Mouse (Mus musculus): Measurements from ENCODE around the gene Nxph1.

Nxph1 gene

DNA sequence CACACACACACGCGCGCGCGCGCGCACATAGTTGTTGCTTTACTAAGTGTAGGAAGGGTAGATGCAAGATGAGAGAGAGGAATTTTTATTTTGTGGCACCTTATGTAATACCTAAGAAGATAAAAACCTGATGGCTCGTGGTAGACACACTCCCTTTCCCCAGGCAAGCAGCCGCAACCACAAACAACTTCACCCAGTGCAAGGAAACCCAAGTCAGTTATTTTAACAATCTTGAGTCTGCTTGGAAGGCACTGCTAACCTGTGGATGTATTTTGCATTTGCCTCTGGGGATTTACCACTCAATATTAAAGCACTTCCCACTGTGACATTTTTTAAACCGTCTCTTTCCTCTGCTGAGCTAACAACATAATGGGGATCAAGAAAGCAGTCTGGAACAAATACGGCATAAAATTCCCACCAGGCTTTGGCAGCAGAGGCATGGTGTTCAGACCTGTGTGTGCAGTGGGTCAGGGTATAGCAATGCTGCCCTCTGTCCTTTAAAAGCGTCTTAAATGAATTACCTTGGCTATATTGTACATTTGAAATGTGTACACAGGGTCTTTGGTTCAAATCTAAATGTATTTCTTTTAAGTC, 176.2 kb downstream of the Nxph1 start:
- no peak for DNase-seq (ENCODE audit: low spot score in 2 of 2)

DNA sequence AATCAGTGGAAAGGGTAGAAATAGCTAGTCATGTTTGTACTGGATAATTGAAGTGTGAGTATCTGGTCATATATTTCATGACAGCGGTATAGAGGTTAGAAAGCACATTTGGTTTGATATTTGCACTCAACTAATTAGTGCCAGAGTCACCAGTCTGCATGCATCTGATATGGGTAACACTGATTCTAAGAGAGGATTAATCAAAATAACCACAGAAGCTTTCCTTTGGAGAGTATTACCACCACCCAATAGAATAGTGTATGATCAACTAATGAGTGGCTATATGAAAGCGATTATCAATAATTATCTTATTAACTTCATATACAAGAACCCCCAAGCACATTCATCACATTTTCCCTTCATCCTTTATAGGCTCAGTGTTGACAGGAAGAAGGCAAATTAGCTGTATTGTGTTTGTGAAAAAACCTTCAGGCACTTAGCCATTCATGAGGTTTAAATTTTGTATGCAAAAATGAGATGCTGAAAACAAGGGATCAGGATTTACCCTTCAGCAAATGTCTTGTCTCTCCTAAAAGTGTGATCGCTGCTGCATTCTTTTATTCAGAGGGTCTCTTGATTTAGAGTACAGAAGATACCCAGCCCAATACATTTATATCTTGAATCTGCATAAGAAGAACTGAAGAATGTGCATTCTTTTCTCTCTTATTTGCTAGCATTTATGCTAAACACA, 185.5 kb downstream of the Nxph1 start:
- no peak for DNase-seq (ENCODE audit: low spot score in 2 of 2)

DNA sequence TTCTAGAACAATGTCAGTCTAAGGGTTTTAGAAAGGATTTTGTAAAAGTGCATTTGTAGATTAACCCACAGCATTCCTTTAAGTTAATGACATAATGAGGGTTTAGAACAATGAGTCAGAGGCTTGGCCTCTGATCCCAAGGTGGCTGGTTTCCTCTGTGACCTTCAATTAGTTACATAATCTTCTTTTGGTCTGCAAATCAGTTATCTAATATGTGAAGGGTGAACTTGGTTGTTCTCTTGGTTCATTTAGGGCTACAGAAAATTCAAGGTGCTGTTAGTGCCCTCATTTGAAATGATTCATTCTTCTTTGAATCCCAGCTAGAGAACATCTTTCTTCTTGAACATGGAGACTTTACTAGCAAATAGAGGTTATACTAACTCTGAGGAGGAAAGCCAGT, 199.7 kb downstream of the Nxph1 start:
- DNase-seq (ENCODE audit: low spot score in 2 of 2), result no peak

DNA sequence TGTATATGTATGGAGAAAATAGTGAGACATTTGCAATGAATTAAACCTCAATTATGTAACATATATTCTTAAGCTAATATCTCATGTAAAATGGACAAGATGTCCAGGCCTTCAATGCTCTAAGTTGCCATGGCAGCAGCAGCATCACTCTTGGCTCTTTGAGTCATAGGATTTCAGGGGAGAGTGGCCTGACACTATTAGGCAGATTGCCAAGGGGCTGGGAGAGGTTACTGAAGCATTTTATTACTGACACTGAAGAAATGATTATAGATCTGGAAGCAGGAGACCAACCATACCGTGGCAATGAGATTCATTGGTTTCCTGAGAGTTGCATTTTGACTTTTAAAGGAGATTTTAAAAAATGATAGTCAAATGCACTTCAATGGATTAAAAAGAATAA, 201.6 kb downstream of the Nxph1 start:
- no peak for DNase-seq (ENCODE audit: low spot score in 2 of 2)

GRCm38 (mm10) chr6:9159191-9159590, 211.0 kb downstream of the Nxph1 start:
- no peak for DNase-seq (ENCODE audit: low spot score in 2 of 2)

- no peak for DNase-seq (ENCODE audit: low spot score in 2 of 2)
Measured at GRCm38 (mm10) chr6:9182477-9182876, 234.2 kb downstream of the Nxph1 start.

DNA sequence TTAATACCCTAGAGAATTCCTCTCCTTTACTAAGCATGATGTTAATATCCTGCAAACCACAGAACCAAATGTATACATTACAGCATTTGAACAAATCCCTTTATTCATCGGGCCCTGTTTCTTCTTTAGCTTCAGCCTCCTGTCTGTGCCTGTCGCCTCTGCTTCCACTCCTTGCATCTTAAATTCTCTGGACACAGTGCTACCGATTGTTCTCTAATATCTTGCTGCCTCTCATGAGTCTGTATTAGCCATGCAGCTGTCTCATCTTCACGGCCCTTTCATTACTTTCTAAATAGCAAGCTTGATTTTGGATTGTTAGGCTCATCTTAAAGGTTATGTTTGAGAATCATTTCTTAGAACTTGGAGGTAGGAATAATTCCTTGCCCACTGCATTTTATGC, 262.5 kb downstream of the Nxph1 start:
- no peak for DNase-seq (ENCODE audit: low spot score in 2 of 2)

DNA sequence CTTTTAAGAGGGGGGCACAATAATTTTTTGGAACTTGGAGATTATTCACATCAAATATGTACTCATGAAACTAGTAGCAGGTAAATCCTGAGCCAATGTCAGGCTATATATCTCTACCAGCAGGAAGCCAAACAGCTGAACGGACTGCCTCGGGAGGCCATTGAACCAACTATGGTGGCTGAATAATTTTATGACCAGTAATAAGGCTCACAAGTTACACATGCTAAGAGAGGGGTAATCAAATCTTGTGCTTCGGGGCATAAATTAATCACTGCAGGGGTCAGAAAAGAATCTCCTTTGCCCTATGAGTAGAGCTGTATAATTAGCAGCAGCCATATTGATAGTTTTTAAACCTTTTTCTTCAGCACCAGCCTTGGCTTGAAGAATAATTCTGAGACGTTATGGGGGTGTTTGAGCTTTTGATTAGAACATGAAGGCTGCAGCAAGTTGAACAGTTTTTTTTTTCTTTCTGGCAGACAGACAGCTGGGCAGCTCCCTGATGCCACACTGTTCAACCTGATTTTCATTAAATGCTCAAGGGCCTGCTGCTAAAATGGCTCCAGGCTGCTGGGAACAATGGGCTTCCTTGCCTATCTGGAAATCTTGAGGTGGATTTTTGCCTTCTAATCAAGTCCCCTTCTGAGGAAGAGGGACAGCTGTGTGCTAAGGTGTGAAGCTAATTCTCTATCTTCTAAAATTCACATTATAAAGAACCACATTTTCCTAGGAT, 272.7 kb downstream of the Nxph1 start:
- no peak for DNase-seq (ENCODE audit: low spot score in 2 of 2)

DNA sequence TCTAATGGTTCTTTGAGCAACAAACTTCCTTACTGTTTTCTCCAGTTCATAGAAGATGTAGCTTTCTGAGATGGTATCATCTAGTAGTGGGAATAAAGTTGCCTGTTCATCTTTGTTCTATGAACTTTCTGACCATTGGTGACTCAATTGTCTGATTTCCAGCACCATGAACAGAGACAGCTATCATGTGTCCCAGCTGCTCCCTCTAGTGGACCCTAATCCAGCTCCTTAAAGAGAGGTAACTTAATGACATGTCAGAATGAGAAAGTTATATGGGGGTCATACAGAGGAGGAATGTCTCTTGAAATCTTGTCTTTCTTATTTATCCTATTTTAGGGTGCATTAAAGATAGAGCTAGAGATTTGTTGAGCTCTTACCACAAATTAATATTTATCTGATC, 286.6 kb downstream of the Nxph1 start:
- no peak for DNase-seq (ENCODE audit: low spot score in 2 of 2)

DNA sequence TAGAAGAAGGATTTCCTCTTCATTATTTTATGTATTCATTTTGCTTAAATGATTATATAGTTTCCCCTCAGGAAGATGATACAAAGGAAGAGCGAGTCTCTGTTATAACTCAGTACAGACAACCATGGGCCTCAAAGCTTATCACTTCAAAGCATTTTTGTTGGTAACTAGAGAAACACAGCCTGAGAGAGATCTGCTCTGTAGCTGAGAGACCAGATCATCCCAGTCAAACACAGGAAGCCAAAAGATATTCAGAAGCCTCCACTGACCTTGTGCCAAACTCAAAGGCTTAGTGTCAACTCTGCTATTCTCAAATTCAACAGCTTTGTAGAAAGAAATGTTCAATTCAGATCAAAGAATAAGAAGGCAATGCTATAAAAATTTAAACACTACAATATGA, 319.8 kb downstream of the Nxph1 start:
- DNase-seq (ENCODE audit: low spot score in 2 of 2), result no peak
